8 mouse cellular contexts compared by ENCODE assay signal in the genomic region with DNA sequence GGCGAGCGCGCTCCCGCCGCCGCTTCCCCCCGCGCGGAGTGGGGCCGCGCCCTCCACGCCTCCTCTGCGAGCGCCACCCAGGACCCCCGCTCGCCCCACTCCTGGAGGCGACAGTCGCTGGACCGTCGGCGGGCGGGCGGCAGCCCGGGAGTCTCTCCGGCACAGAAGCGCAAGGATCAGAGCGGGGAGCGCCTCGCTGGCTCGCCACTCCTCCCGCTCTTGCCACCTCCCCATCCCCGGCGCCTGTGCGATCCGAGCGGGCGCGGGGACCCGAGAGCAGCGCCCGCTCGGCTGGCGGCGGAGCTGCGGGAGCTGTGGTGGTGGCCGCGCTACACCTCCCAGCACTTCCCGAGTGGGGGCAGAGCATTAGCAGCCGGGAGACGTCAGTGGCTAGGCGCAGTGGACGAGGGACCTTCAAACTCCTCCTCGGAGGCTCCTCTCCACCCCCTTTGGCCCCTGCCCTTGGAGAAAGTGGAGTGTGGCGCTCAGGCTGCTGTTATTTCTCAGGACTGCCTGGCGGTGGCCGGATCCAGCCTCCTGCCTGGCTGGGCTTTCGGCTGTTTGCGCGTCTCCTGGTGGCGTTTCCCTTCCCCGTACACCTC. TPM values are rescaled to one million over a fixed set of nuclear protein-coding genes. Genes with fewer than 3 reads are reported as not detected.
DNase-seq lines count a peak whose midpoint lies in the region; ATAC-seq lines count a peak whose summit lies in the region.

A gene (plus strand): TSS at position 113 of the 602 bp plus-strand sequence.

- under 1% methylated on average over 61 of the region's 61 CpGs for WGBS in hindbrain, embryonic 13.5 days

- peaks cover 25% of the 10 kb centered on the region for H3K27me3 ChIP-seq in hindbrain, embryonic 13.5 days

- DNase-seq in adrenal gland, adult 8-10 months, result peak; percentile 78
- DNase-seq in cerebellum, postnatal 36 days, result peak; percentile 86 to 88
- DNase-seq in frontal cortex, postnatal 25 days (ENCODE audit: low spot score in 2 of 2), result peak; percentile 58 to 70
- peak; percentile 82 to 84 for DNase-seq in layer of hippocampus, postnatal 36 days
- peak; percentile 59 for DNase-seq in lung, postnatal 14 days
- DNase-seq in retina, postnatal 1 day, result peak; percentile 89

- H3K9ac ChIP-seq in hindbrain, embryonic 13.5 days, result peak within 1 kb of the TSS; percentile 81

- H3K4me3 ChIP-seq in hindbrain, embryonic 13.5 days, result peak within 1 kb of the TSS; percentile 85

- ATAC-seq in hindbrain, embryonic 13.5 days (ENCODE audit: low FRiP score), result peak; percentile 91
- ATAC-seq in inflammation-experienced regulatory T-cells, adult 6 months, result no peak

- peaks cover 41% of the 10 kb centered on the region for H3K4me1 ChIP-seq in hindbrain, embryonic 13.5 days (replicated peaks)

- H3K36me3 ChIP-seq in hindbrain, embryonic 13.5 days, result no peaks in the 10 kb centered on the region

- no peaks in the 10 kb centered on the region for H3K9me3 ChIP-seq in hindbrain, embryonic 13.5 days

- peak within 1 kb of the TSS; percentile 93 for H3K27ac ChIP-seq in hindbrain, embryonic 13.5 days

- peak within 1 kb of the TSS; percentile 84 for H3K4me2 ChIP-seq in hindbrain, embryonic 13.5 days

RNA-seq across cellular contexts. Expression of the gene that starts here (rescaled TPM):
- total RNA-seq in adrenal gland, adult 8-10 months (2022), result 10 to 100 TPM in 2 of 4 experiments, 1 to 10 TPM in 2; 8.6 to 14.8 (median 11.3) TPM
- polyA plus RNA-seq in hindbrain, embryonic 13.5 days (2015; fragmentation: Nextera tagmentation; extraction: Ambion mirVana), result 18.4 and 26.3 TPM in 2 replicates
- 10 to 100 TPM; 43.7 to 47.0 TPM for total RNA-seq in layer of hippocampus, postnatal 36 days (2021)
- polyA plus RNA-seq in inflammation-experienced regulatory T-cells, adult 6 months (2017; shearing (Covaris generic)), result not detected

Comparison
In these comparisons a context has a peak if more than half of its experiments do, and no peak if none do; other contexts are left out.
1. RNA of the gene that starts here (polyA plus RNA-seq): 18.4 to 26.3 TPM in hindbrain, embryonic 13.5 days; not detected in inflammation-experienced regulatory T-cells, adult 6 months; every median in the first group is over 10 times any median in the second.
2. Peak in every context shown above with its lines, with median percentiles within 50 percentile points of each other: DNase-seq.